Mouse (Mus musculus): ENCODE data around the gene Brdt.

Brdt gene

DNA sequence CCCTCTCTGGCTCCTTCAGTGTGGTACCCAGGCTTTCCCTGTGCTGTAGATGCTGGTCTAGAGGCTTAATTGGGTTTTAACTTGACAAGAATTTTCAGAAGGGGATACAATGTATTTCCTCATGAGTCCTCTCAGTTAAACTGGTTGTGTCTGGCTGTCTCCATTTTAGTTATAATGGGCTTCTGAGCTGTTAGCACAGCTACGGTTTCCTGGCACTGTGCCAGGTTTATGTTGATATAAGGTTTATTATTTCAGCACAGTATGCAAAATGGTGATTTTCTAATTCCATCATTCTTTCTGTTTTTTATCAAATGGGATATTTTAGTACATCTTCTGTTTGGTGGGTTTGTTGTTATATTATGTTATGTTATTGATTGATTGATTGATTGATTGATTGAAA lies 90.7 kb downstream of the Brdt start:
- no peak for DNase-seq

DNA sequence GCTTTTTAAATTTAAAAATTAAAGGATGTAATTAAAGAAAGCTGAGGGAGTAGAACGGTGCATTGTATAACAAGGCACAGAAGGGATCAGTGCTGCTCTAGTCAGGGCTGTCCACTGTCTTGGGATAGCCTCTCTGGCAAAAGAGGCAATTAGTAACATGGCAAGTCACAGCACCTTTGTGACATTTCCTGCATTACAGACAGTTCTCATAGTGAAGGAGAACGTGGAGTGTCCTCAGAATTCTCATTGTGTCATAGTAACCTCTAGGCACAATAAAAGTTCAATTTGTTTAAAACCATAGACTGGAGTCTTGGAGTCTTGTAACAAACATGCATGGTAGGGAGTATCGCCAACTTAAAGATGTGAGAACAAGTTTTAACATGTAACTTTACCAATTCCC lies 100.3 kb downstream of the Brdt start, which contains the start of gene Lpcat2b:
TSS of gene Lpcat2b (plus strand) at position 301 of the 400 bp plus-strand sequence.
- no peak for DNase-seq

DNA sequence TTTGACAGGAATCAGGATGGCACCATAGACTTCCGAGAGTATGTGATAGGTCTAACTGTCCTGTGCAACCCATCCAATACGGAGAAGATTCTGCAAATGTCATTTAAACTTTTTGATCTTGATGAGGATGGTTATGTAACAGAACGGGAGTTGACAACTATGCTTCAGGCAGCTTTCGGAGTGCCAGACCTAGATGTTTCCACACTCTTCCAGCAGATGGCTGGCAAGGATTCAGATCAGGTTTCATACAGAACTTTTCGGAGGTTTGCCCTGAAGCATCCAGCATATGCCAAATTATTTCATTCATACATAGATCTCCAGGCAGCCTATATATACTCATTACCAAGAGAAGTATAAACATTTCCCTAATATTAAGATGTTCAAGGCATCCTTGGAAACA lies 103.0 kb downstream of the Brdt start:
- DNase-seq = no peak

DNA sequence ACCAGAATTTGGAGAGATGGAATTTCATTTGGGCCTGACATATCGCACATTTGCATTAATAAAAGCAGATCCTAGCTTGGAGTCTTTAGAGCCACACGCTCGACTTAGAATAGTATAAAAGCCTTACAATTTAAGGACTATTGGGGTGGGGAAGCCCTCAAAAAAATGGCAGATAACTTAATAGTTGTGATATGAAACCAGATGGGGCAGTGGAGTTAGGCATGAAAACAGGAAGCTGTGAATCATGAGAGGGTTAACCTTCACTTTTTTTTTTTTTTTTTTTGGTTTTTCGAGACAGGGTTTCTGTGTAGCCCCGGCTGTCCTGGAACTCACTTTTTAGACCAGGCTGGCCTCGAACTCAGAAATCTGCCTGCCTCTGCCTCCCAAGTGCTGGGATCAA lies 105.2 kb downstream of the Brdt start:
- DNase-seq = no peak

Measured in cerebellum, adult 8-10 months (tissue).